Mouse (Mus musculus): ENCODE measurements around the gene Trpv6. TPM values are rescaled to one million over a fixed set of nuclear protein-coding genes. Genes with fewer than 3 reads are reported as not detected.

Trpv6 gene
- polyA plus RNA-seq, 1 experiment from 2014 or later = 0.09 TPM

DNA sequence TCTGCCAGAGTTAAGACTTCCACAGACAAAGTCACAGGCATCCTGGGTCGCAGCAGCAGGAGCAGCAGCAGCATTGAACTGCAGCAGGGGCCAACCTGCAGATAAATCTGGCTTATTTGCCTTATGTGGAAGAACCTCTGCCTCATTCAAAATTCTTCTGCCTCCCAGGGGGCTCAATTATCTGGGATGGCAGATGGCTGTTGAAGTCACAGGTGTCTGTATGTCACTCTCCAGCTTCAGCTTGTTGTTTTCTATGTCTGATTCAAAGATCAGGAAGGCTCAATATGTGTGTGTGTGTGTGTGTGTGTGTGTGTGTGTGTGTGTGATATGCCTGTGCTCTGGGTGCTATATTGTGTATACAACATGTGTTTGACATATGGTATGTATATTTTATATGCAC lies 1.2 kb upstream of the Trpv6 start:
- no peaks in the 10 kb centered on the region for H3K27me3 ChIP-seq (ENCODE audit: control insufficient read depth, insufficient read depth, low read length)
- H3K4me2 ChIP-seq (ENCODE audit: low read depth, low read length) = no peak overlapping the region
- H3K9ac ChIP-seq (ENCODE audit: low read length) = no peak overlapping the region
- no peaks in the 10 kb centered on the region for H3K36me3 ChIP-seq (ENCODE audit: control insufficient read depth, insufficient read depth)
- H3K27ac ChIP-seq (ENCODE audit: low read length) = no peak overlapping the region
- no peaks in the 10 kb centered on the region for H3K9me3 ChIP-seq (replicated peaks; ENCODE audit: control insufficient read depth, low read length)
- H3K4me3 ChIP-seq (ENCODE audit: low read length) = no peak overlapping the region
- no peaks in the 10 kb centered on the region for H3K4me1 ChIP-seq (ENCODE audit: control insufficient read depth, insufficient read depth, low read length)
- 7% methylated on average over 1 of the region's 1 CpGs for WGBS
- ATAC-seq (replicated peaks; ENCODE audit: extremely low read depth, insufficient read depth, low FRiP score) = no peak

DNA sequence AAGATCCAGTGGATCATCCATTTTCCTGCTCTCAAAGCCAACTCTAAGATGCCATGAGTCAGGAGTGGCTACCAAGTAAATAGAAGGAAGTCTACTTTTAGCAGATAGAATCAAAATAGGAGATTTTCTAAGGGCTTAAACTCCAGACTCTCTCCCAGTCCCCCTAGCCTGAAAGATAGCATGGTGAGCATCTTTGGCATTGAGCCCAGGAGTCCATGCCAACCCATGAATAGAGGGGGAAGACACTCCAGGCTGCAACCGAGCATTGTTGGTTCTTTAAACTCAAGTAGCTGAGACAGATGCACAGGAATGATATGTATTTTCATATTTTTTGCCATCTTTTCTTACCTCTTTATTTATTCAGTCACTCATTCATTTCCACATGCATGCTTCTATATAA lies 994 bp downstream of the Trpv6 start:
- H3K27me3 ChIP-seq (ENCODE audit: control insufficient read depth, insufficient read depth, low read length) = no peaks in the 10 kb centered on the region
- H3K27ac ChIP-seq (ENCODE audit: low read length) = no peak overlapping the region
- no peaks in the 10 kb centered on the region for H3K36me3 ChIP-seq (ENCODE audit: control insufficient read depth, insufficient read depth)
- H3K9me3 ChIP-seq (replicated peaks; ENCODE audit: control insufficient read depth, low read length) = no peaks in the 10 kb centered on the region
- H3K4me1 ChIP-seq (ENCODE audit: control insufficient read depth, insufficient read depth, low read length) = no peaks in the 10 kb centered on the region
- H3K4me3 ChIP-seq (ENCODE audit: low read length) = no peak overlapping the region
- H3K9ac ChIP-seq (ENCODE audit: low read length) = no peak overlapping the region
- ATAC-seq (replicated peaks; ENCODE audit: extremely low read depth, insufficient read depth, low FRiP score) = no peak
- WGBS = 29% methylated on average over 1 of the region's 1 CpGs
- no peak overlapping the region for H3K4me2 ChIP-seq (ENCODE audit: low read depth, low read length)

DNA sequence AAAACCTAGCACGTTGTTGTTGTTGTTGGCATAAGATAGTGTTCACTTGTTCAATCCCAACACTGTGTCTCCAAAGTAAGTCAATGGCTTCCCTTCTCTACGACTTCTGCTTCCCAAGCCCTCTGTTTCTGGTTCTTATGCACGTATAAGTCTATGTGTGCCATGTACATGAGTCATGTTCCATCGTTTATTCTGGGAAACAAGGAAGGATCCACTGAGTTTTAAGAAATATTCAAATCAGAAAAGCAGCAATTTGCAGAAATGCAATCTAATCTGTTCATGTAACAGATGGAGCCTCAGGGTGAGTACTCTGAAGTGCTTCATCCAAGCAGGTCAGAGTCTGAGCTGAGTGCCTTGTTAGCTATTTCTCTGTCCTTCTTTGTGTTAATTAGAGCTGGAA lies 4.7 kb downstream of the Trpv6 start:
- Histone ChIP-seq H3K4me3 (ENCODE audit: low read length) (no peak overlapping the region), H3K27me3 (ENCODE audit: control insufficient read depth, insufficient read depth, low read length) (no peaks in the 10 kb centered on the region), H3K27ac (ENCODE audit: low read length) (no peak overlapping the region), H3K9me3 (replicated peaks; ENCODE audit: control insufficient read depth, low read length) (no peaks in the 10 kb centered on the region), H3K4me1 (ENCODE audit: control insufficient read depth, insufficient read depth, low read length) (no peaks in the 10 kb centered on the region), H3K9ac (ENCODE audit: low read length) (no peak overlapping the region), H3K36me3 (ENCODE audit: control insufficient read depth, insufficient read depth) (no peaks in the 10 kb centered on the region), H3K4me2 (ENCODE audit: low read depth, low read length) (no peak overlapping the region)
- ATAC-seq (replicated peaks; ENCODE audit: extremely low read depth, insufficient read depth, low FRiP score) = no peak
- 79% methylated on average over 4 of the region's 4 CpGs for WGBS

DNA sequence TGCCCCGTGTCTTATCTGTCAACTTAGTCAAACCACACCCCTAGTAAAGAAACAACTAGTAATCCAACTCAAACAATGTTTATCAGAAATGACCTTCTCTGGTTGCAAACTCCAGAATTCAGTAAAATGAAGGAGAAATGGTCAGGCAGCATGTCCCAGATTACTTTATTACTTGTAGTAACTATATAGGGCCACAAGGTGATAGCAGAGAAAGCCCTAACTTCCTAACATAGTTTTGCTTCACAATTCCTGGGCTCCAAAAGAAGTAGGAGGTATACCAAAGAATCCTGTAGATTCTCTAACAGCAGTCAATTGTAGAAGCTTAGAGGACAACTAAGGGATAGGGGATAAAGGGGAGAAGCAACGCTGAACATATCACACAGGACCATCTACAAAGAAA lies 5.4 kb downstream of the Trpv6 start:
- Histone ChIP-seq H3K27me3 (ENCODE audit: control insufficient read depth, insufficient read depth, low read length) (no peaks in the 10 kb centered on the region), H3K9ac (ENCODE audit: low read length) (no peak overlapping the region), H3K9me3 (replicated peaks; ENCODE audit: control insufficient read depth, low read length) (no peaks in the 10 kb centered on the region), H3K4me3 (ENCODE audit: low read length) (no peak overlapping the region), H3K27ac (ENCODE audit: low read length) (no peak overlapping the region), H3K4me1 (ENCODE audit: control insufficient read depth, insufficient read depth, low read length) (no peaks in the 10 kb centered on the region), H3K36me3 (ENCODE audit: control insufficient read depth, insufficient read depth) (no peaks in the 10 kb centered on the region), H3K4me2 (ENCODE audit: low read depth, low read length) (no peak overlapping the region)
- WGBS = 60% methylated on average over 2 of the region's 2 CpGs
- ATAC-seq (replicated peaks; ENCODE audit: extremely low read depth, insufficient read depth, low FRiP score) = no peak

DNA sequence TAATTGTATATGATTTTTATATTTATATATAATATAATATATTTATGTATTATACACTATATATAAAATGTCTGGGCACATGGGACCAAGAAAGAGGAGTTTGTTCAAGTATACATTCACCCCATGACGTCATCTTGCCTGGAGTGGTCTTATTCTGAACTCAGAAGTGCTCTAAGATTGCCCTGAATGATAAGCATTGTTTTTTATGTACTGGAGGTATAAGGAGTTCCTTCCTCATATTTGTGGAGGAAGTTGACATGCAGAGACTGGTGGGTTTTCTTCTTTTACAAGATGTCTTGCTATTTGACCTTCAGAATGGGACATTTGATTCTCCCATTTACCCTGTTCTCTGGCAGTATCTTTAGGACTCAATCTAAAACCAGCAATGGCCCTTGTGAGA lies 8.0 kb downstream of the Trpv6 start:
- WGBS = 51% methylated on average over 1 of the region's 1 CpGs
- Histone ChIP-seq H3K27ac (ENCODE audit: low read length) (no peak overlapping the region), H3K4me1 (ENCODE audit: control insufficient read depth, insufficient read depth, low read length) (no peaks in the 10 kb centered on the region), H3K4me3 (ENCODE audit: low read length) (no peak overlapping the region), H3K36me3 (ENCODE audit: control insufficient read depth, insufficient read depth) (no peaks in the 10 kb centered on the region), H3K9ac (ENCODE audit: low read length) (no peak overlapping the region), H3K9me3 (replicated peaks; ENCODE audit: control insufficient read depth, low read length) (no peaks in the 10 kb centered on the region), H3K27me3 (ENCODE audit: control insufficient read depth, insufficient read depth, low read length) (no peaks in the 10 kb centered on the region), H3K4me2 (ENCODE audit: low read depth, low read length) (no peak overlapping the region)
- ATAC-seq (replicated peaks; ENCODE audit: extremely low read depth, insufficient read depth, low FRiP score) = no peak

DNA sequence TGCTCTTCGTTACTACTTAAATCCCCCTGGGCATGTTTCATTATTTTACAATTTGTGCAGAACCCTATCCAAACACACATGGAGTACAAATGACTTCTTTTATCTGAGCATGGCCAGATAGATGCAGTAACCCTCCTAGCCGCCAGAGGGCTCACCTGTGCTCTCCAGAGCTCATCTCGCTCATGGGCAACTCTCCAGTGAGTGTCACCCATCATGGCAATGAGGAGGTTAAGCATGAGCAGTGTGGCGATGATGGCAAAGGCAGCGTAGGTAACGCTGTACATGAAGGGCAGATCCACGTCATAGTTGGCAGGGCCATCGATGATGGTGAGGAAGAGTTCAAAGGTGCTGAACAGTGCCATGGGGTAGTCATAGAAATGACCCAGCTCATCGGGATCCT lies 13.5 kb downstream of the Trpv6 start:
- H3K4me2 ChIP-seq (ENCODE audit: low read depth, low read length) = no peak overlapping the region
- H3K27me3 ChIP-seq (ENCODE audit: control insufficient read depth, insufficient read depth, low read length) = no peaks in the 10 kb centered on the region
- no peak overlapping the region for H3K9ac ChIP-seq (ENCODE audit: low read length)
- no peak overlapping the region for H3K4me3 ChIP-seq (ENCODE audit: low read length)
- WGBS = 66% methylated on average over 9 of the region's 9 CpGs
- no peaks in the 10 kb centered on the region for H3K4me1 ChIP-seq (ENCODE audit: control insufficient read depth, insufficient read depth, low read length)
- no peak overlapping the region for H3K27ac ChIP-seq (ENCODE audit: low read length)
- no peak for ATAC-seq (replicated peaks; ENCODE audit: extremely low read depth, insufficient read depth, low FRiP score)
- no peaks in the 10 kb centered on the region for H3K36me3 ChIP-seq (ENCODE audit: control insufficient read depth, insufficient read depth)
- no peaks in the 10 kb centered on the region for H3K9me3 ChIP-seq (replicated peaks; ENCODE audit: control insufficient read depth, low read length)

DNA sequence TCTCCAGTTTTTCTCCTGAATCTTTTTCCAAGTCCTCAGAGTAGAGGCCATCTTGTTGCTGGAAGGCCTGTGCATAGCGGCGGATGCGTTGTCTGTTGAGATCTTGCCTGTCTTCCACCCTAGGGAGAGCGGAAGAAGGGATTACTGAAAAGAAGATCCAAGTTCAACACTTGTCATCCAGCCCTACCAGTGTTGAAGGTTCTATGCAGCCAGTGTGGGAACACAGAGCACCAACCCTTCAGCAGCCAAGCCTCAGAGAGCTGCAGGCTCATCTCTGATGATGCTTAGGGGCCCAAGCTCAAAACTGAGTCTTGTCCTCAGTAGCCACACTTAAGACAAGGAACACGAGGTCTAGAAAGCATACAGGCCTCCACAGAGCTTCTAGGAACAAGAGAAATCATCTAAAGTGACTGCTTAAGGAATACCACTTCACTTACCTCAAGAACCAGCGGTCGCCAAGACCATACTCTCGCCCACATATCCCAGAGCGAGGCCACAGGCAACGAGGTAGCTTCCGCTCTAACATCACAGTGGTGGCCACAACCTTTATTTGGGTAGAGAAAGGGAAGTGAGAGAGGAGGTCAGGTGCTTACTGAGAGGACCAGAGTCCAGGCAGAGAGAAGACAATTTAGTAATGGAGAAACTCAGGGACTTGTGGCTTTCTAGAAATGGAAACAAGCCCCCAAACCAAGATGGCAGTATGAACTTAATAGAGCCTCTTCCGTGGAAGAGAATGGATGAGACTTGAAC lies 14.8 kb downstream of the Trpv6 start:
- no peak for ATAC-seq (replicated peaks; ENCODE audit: extremely low read depth, insufficient read depth, low FRiP score)
- H3K36me3 ChIP-seq (ENCODE audit: control insufficient read depth, insufficient read depth) = no peaks in the 10 kb centered on the region
- no peaks in the 10 kb centered on the region for H3K27me3 ChIP-seq (ENCODE audit: control insufficient read depth, insufficient read depth, low read length)
- 84% methylated on average over 12 of the region's 12 CpGs for WGBS
- no peaks in the 10 kb centered on the region for H3K9me3 ChIP-seq (replicated peaks; ENCODE audit: control insufficient read depth, low read length)
- no peak overlapping the region for H3K9ac ChIP-seq (ENCODE audit: low read length)
- H3K4me1 ChIP-seq (ENCODE audit: control insufficient read depth, insufficient read depth, low read length) = no peaks in the 10 kb centered on the region
- no peak overlapping the region for H3K4me3 ChIP-seq (ENCODE audit: low read length)
- no peak overlapping the region for H3K4me2 ChIP-seq (ENCODE audit: low read depth, low read length)
- no peak overlapping the region for H3K27ac ChIP-seq (ENCODE audit: low read length)

DNA sequence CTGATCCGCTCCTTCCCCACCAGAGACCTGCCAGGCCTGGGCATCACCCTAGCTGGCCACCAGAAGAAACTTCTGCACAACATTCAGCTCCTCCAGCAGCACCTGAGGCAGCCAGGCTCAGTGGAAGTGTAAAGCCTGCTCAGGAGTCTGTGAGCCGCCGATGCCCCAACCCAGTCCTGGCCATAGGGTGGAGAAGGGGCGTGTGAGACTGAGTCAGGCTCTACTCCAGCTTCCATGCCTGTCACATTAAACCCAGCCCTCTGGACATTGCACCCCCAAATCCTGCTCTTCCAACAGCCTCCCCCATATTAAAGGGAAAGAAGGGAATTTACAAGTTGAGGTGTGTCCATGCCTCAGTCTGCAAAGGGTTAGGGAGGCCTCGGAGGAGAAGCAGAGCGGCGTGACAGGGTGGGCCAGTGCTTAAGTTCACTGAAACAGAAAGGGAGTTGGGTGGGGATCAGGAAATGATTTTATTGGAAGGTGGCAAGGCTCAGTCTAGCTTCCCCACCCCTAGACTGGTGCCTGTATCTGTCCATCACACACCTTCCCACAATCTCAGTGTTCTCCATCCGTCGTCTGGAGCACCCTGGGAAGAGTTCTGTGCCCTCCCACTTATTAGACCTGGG lies 15.9 kb downstream of the Trpv6 start:
- 77% methylated on average over 9 of the region's 9 CpGs for WGBS
- Histone ChIP-seq H3K4me1 (ENCODE audit: control insufficient read depth, insufficient read depth, low read length) (no peaks in the 10 kb centered on the region), H3K27ac (ENCODE audit: low read length) (no peak overlapping the region), H3K9ac (ENCODE audit: low read length) (no peak overlapping the region), H3K27me3 (ENCODE audit: control insufficient read depth, insufficient read depth, low read length) (no peaks in the 10 kb centered on the region), H3K4me3 (ENCODE audit: low read length) (no peak overlapping the region), H3K4me2 (ENCODE audit: low read depth, low read length) (no peak overlapping the region), H3K36me3 (ENCODE audit: control insufficient read depth, insufficient read depth) (no peaks in the 10 kb centered on the region), H3K9me3 (replicated peaks; ENCODE audit: control insufficient read depth, low read length) (no peaks in the 10 kb centered on the region)
- no peak for ATAC-seq (replicated peaks; ENCODE audit: extremely low read depth, insufficient read depth, low FRiP score)

DNA sequence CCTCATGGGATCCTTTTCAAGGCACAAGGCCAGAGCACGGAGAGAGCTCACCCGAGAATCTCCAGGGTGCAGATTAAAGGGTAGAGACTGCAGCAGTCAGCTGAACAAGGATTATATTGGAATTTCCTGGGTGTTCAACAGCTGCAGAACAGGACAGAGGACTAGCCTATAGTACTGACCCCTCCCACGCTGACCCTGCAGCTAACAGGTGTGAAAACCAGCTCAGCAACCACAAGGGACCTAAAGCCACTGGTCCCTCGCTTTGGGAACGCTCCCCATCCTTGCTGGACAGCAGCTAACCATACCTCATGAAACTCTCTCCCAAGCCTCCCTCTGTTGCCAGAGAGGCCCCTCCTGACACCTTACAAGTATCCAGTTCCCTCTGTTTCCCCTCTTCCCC lies 28.6 kb downstream of the Trpv6 start:
- Histone ChIP-seq H3K36me3 (ENCODE audit: control insufficient read depth, insufficient read depth) (no peaks in the 10 kb centered on the region), H3K4me1 (ENCODE audit: control insufficient read depth, insufficient read depth, low read length) (peaks cover 4% of the 10 kb centered on the region; the same call in 1 of the 2 replicates), H3K4me3 (ENCODE audit: low read length) (no peak overlapping the region), H3K4me2 (ENCODE audit: low read depth, low read length) (no peak overlapping the region), H3K27ac (ENCODE audit: low read length) (no peak overlapping the region), H3K27me3 (ENCODE audit: control insufficient read depth, insufficient read depth, low read length) (peaks cover 8% of the 10 kb centered on the region), H3K9me3 (replicated peaks; ENCODE audit: control insufficient read depth, low read length) (no peaks in the 10 kb centered on the region), H3K9ac (ENCODE audit: low read length) (no peak overlapping the region)
- no peak for ATAC-seq (replicated peaks; ENCODE audit: extremely low read depth, insufficient read depth, low FRiP score)
- WGBS = 41% methylated on average over 5 of the region's 5 CpGs

Measured in heart, embryonic 16.5 days (tissue).